Mouse (Mus musculus) thymus, adult 2 months (tissue): ENCODE results near the gene Nnmt. TPM values are rescaled to one million over a fixed set of nuclear protein-coding genes. Genes with fewer than 3 reads are reported as not detected.

Source experiments
- DNase-seq: peaks from one replicate; pipeline ENCODE4 v3.0.0; 2021
- H3K27ac ChIP-seq: fragments of 200-500 bp; 2 replicates; pipeline ENCODE4 v1.5.1; 2012; ENCODE audit warnings: low read length, control low read depth; ENCODE audit not compliant: control insufficient read depth, insufficient read depth
- H3K27me3 ChIP-seq: fragments of 200-500 bp; 2 replicates; pipeline ENCODE4 v1.6.1; 2012; ENCODE audit warnings: mild to moderate bottlenecking, low read length, moderate library complexity, mixed read lengths; ENCODE audit not compliant: control insufficient read depth, insufficient read depth
- H3K36me3 ChIP-seq: fragments of 200-500 bp; 2 replicates; pipeline ENCODE4 v1.6.1; 2012; ENCODE audit warnings: mild to moderate bottlenecking, low read length, moderate library complexity; ENCODE audit not compliant: control insufficient read depth, insufficient read depth
- H3K4me1 ChIP-seq: fragments of 200-500 bp; replicated peaks from 2 replicates; pipeline ENCODE4 v1.6.1; 2012; ENCODE audit warnings: low read length; ENCODE audit not compliant: control insufficient read depth, insufficient read depth
- H3K4me3 ChIP-seq: fragments of 200-500 bp; 2 replicates; pipeline ENCODE4 v1.5.1; 2012; ENCODE audit warnings: mild to moderate bottlenecking, low read length, control low read depth, moderate library complexity; ENCODE audit not compliant: control insufficient read depth, insufficient read depth
- CTCF ChIP-seq: fragments of 200-500 bp; IDR thresholded peaks from 2 replicates; pipeline ENCODE4 v1.5.1; 2012; ENCODE audit warnings: mild to moderate bottlenecking, control low read depth, low read length, moderate library complexity, borderline replicate concordance; ENCODE audit not compliant: control insufficient read depth, poor library complexity, insufficient read depth; ENCODE audit errors: extremely low read depth
- POLR2A ChIP-seq: fragments of 200-500 bp; IDR thresholded peaks from 2 replicates; pipeline ENCODE4 v1.6.1; 2012; ENCODE audit warnings: mild to moderate bottlenecking, low read length, control low read depth, moderate library complexity; ENCODE audit not compliant: control insufficient read depth, poor library complexity, insufficient read depth; ENCODE audit errors: extremely low read depth
- WGBS: fragments of 180-500 bp; shearing (Covaris S2); methylation state at CpG from one replicate; pipeline ENCODE4 v1.1.7; 2018; 5-methylcytosine and 5-hydroxymethylcytosine counted together
- polyA plus RNA-seq: library from polyadenylated mRNA; depleted of rRNA; stranded (reverse); fragments of >200 nt; gene quantifications from 2 replicates; pipeline ENCODE4 v1.2.3, GENCODE M21; 2012

Nnmt gene
- polyA plus RNA-seq, 1 experiment: 2.3 TPM

DNA sequence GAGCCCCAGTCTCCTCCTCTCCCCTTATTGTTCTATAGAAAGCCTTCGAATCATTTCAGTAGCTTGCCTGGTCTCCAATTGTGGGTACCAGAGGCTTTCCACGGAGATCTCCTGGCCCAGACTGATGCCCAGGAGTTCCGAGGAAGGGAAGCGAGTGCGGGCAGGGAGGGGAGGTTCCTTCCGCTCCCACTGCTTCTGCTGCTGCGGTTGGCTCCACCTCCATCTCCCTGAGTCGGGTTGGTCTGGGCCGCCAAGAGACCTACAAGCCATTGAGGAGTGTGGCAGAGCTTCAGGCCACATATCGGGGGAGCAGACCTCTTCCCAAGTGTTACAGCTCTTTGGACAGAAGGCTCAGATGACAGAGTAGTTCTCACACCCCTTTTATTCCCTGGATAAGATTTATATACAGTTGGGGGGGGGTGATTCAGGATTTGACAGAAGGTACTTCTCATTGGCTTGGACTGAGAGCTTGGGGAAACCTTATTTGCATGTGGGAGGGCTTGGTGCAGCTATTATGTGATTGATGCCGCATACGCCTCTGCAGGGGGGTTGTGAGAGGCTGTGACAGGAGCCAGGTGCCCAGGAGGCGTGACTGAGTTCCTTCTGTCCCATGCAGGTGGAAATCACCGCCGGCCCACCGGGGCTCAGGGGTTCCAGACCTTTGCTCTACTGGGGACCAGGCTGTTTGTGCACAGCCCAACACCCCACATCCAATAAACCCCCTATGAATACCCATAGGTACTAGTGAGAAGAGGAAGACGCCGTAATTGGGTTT, 30.8 kb upstream of the Nnmt start:
- no peak for TF ChIP-seq POLR2A
- no peak for TF ChIP-seq CTCF
- Histone ChIP-seq H3K36me3 (no peaks in the 10 kb centered on the region), H3K4me3 (no peak overlapping the region), H3K27me3 (no peaks in the 10 kb centered on the region; the same call in 1 of the 2 replicates), H3K4me1 (no peaks in the 10 kb centered on the region), H3K27ac (no peak overlapping the region)
- no peak for DNase-seq
- WGBS: 41% methylated on average over 18 of the region's 18 CpGs

- WGBS: 72% methylated on average over 6 of the region's 6 CpGs
- DNase-seq: no peak
- H3K4me3 ChIP-seq: no peak overlapping the region
- no peaks in the 10 kb centered on the region for H3K36me3 ChIP-seq
- no peaks in the 10 kb centered on the region; the same call in 1 of the 2 replicates for H3K27me3 ChIP-seq
- TF ChIP-seq CTCF (no peak), POLR2A (no peak)
- H3K4me1 ChIP-seq: no peaks in the 10 kb centered on the region
- no peak overlapping the region for H3K27ac ChIP-seq
Observed at GRCm38 (mm10) chr9:48633147-48633546, 28.2 kb upstream of the Nnmt start.

GRCm38 (mm10) chr9:48619268-48619667, 14.3 kb upstream of the Nnmt start:
- WGBS: 65% methylated on average over 1 of the region's 1 CpGs
- no peaks in the 10 kb centered on the region; the same call in 1 of the 2 replicates for H3K27me3 ChIP-seq
- no peak overlapping the region for H3K27ac ChIP-seq
- no peaks in the 10 kb centered on the region for H3K36me3 ChIP-seq
- no peaks in the 10 kb centered on the region for H3K4me1 ChIP-seq
- H3K4me3 ChIP-seq: no peak overlapping the region
- TF ChIP-seq CTCF (no peak), POLR2A (no peak)
- no peak for DNase-seq

DNA sequence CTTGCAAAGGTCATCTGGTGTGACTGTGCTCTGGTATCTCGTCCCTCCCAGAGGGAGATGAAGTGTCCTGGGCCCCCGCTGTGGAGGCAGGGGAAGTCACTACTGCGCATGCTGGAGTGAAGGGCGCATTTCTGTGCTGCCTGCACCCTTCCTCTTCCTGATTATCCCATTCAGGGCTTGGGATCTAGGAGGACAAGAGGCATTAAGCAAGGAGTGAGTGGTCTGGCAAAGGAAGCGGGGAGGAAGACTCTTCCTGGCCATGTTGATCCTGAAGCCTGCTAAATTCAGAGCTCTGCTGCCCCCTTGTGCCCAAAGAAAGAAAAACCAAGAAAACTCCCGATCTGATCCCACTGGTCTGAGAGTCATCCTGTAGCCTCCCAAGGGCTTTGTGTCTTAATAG, 13.6 kb upstream of the Nnmt start:
- no peak overlapping the region for H3K4me3 ChIP-seq
- no peaks in the 10 kb centered on the region for H3K36me3 ChIP-seq
- DNase-seq: peak; percentile 50
- peak; percentile 41; the same call in 1 of the 2 replicates for TF ChIP-seq CTCF
- TF ChIP-seq POLR2A: no peak
- H3K4me1 ChIP-seq: no peaks in the 10 kb centered on the region
- 51% methylated on average over 6 of the region's 6 CpGs for WGBS
- H3K27me3 ChIP-seq: no peaks in the 10 kb centered on the region; the same call in 1 of the 2 replicates
- no peak overlapping the region for H3K27ac ChIP-seq

DNA sequence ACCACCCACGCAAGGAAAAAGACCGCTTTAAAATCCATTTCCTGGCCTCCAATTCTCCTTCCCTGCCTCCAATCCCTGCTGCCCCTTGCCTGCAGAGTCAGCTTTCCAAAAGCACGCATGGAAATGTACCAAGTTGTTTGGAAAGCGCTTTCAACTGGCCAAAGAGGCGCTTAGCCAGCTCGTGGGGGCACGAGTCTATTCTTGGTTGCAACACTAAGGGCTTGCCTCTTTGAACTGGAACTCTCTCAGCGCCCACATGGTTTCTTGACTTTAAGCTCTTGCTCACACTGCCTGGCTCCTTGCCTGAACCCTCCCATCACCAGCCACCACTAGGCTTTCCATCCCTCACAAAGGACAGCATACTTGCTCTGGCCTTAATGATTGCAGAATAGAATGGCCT, 13.2 kb upstream of the Nnmt start:
- Histone ChIP-seq H3K4me3 (no peak overlapping the region), H3K4me1 (no peaks in the 10 kb centered on the region), H3K27ac (no peak overlapping the region), H3K36me3 (no peaks in the 10 kb centered on the region), H3K27me3 (no peaks in the 10 kb centered on the region; the same call in 1 of the 2 replicates)
- no peak for DNase-seq
- no peak for TF ChIP-seq POLR2A
- no peak for TF ChIP-seq CTCF
- WGBS: 88% methylated on average over 8 of the region's 8 CpGs

DNA sequence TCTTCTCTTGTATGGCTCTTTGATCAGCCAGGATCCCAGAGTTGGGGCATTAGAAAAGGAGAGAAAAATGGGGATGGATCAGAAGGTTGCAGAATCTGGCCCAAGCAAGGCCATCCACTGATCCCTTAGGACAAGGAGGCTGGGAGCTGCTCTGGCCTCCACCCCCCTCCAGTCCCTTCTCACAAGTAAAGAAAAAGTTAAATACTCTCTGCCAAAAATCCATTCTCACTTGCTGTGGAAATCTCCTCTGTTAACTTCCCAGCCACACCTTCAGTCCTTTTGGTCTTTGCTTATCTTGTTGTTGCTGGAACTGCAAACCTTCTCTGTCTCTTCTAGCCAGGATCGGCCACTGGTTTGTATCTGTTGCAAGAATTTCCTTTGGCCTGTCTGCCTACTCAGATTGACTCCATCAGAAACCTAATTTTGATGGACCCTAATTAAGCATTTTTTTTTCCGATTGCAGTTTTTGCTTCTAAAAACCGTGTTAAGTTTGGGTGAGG, 12.6 kb upstream of the Nnmt start:
- H3K4me3 ChIP-seq: no peak overlapping the region
- H3K27ac ChIP-seq: no peak overlapping the region
- no peaks in the 10 kb centered on the region; the same call in 1 of the 2 replicates for H3K27me3 ChIP-seq
- TF ChIP-seq POLR2A: no peak
- TF ChIP-seq CTCF: no peak
- no peaks in the 10 kb centered on the region for H3K4me1 ChIP-seq
- 92% methylated on average over 3 of the region's 3 CpGs for WGBS
- no peak for DNase-seq
- no peaks in the 10 kb centered on the region for H3K36me3 ChIP-seq

GRCm38 (mm10) chr9:48613221-48613620, 8.3 kb upstream of the Nnmt start:
- no peak for DNase-seq
- no peak overlapping the region for H3K4me3 ChIP-seq
- H3K36me3 ChIP-seq: no peaks in the 10 kb centered on the region
- H3K4me1 ChIP-seq: no peaks in the 10 kb centered on the region
- no peaks in the 10 kb centered on the region for H3K27me3 ChIP-seq
- TF ChIP-seq CTCF (no peak), POLR2A (no peak)
- H3K27ac ChIP-seq: no peak overlapping the region
- 89% methylated on average over 4 of the region's 4 CpGs for WGBS
